Mouse (Mus musculus): ENCODE data around the gene Mapk10.

GRCm38 (mm10) chr5:103048011-103048410 lies 163.1 kb downstream of the Mapk10 start:
- no peak for TF ChIP-seq POLR2A (IDR thresholded peaks at IDR 0.05; ENCODE audit: borderline replicate concordance, extremely low read depth, low read depth, low read length)
- no peak for TF ChIP-seq CTCF (IDR thresholded peaks at IDR 0.05; ENCODE audit: insufficient read depth, low read length)
